Mouse (Mus musculus) neural tube, embryonic 10.5 days (tissue): ENCODE results near the gene Cacng8.

Experiments
- DNase-seq: peaks from one replicate; pipeline ENCODE4 v3.0.0-alpha.2; 2017; ENCODE audit warnings: low spot score; ENCODE audit errors: extremely low spot score

The Cacng8 gene

GRCm38 (mm10) chr7:3425141-3425540 is 34.7 kb downstream of the Cacng8 start:
- DNase-seq, result no peak

- no peak for DNase-seq
Measured at GRCm38 (mm10) chr7:3430161-3430560, 39.7 kb downstream of the Cacng8 start.

- DNase-seq, result no peak
Measured at GRCm38 (mm10) chr7:3432066-3432465, 41.6 kb downstream of the Cacng8 start.

DNA sequence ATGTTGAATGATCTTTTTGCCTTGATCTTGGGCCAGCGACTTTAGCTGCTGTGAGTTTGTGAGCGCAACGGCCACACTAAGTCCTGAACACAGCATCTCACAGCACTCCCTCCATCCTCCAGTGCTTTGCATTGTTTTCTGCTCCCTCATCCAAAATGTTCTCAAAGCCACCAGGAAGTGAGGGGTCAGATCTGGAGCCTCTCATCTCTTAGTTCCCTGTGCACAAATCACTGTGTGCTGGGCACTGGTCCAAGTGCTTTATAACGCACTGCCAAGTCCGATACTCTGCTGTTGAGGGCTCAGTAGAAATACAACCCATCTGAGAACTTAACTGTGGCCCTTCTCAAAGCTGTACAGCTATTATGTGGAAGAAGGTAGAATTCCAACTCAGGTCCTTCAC is 47.5 kb downstream of the Cacng8 start:
- DNase-seq, result no peak

- no peak for DNase-seq
Measured at GRCm38 (mm10) chr7:3439984-3440383, 49.5 kb downstream of the Cacng8 start.

- DNase-seq, result no peak
Measured at GRCm38 (mm10) chr7:3440526-3440925, 50.0 kb downstream of the Cacng8 start.

DNA sequence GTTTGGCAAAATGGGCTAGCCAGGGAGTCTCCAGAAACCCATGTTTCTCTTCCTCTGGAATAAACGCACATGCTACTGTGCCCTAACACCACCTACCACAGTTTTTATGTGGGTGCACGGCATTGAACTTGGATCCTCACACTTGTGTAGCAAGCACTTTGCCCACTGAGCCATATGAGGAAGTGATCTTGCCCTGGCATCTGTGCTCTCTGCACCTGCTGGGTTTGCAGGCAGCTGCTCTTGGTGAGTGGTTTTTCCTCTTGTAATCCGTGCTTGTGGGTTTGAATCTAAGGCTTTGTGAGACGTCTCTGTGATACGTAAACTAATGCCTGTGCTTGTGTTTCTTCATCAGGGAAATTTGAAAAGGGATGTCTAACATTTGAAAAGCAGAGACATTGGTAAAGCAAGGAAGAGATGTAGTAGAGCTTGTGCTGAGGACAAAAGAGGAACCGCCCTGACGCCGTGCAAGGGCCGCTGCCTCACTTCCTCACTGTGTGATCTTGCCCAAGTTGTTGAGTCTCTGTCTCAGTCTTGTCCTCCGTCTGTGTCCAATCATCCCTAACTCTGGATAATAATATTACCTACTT is 52.1 kb downstream of the Cacng8 start:
- no peak for DNase-seq

- no peak for DNase-seq
Measured at GRCm38 (mm10) chr7:3444678-3445077, 54.2 kb downstream of the Cacng8 start.

- no peak for DNase-seq
Measured at GRCm38 (mm10) chr7:3446584-3446983, 56.1 kb downstream of the Cacng8 start.

DNA sequence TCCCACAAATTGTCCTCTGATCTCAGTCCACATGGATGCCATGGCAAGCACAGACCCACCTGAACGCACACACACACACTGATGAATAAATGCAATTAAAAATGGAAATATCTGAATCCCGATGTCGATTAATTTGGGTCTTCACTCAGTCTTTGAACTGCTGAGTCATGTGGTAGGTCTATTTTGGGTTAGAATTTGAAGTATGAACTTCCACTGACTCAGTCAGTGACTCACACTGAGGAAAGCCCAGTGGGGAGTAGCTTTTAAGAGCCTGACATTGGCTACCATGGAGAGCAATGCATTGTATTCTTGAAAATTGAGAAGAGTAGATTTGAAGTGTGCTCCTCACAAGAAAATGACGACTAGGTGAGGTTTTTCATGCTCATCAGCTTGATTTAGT is 56.5 kb downstream of the Cacng8 start:
- no peak for DNase-seq

- peak; percentile 84 for DNase-seq
Measured at GRCm38 (mm10) chr7:3448737-3449454, 58.4 kb downstream of the Cacng8 start.

- DNase-seq, result no peak
Measured at GRCm38 (mm10) chr7:3450671-3451070, 60.2 kb downstream of the Cacng8 start.

DNA sequence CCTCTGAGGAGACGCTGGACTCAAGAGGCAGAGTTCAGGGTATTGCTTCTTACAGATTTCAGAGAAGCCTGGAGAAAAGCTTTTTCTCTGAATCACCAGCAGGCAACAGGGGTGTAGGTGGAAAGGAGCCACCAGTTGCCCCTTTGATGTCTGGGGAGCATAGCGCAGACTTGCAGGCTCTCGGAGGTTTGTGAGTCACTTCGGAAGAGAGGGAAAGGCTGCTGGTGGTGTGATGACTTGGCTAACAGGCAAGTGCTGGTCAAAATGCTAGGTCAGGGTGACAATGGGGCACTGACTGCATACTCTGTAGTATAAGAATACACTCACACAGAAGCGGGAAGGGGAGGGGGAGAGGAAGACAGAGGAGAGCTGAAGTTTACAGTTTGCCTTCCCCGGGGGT is 60.7 kb downstream of the Cacng8 start:
- DNase-seq, result no peak

DNA sequence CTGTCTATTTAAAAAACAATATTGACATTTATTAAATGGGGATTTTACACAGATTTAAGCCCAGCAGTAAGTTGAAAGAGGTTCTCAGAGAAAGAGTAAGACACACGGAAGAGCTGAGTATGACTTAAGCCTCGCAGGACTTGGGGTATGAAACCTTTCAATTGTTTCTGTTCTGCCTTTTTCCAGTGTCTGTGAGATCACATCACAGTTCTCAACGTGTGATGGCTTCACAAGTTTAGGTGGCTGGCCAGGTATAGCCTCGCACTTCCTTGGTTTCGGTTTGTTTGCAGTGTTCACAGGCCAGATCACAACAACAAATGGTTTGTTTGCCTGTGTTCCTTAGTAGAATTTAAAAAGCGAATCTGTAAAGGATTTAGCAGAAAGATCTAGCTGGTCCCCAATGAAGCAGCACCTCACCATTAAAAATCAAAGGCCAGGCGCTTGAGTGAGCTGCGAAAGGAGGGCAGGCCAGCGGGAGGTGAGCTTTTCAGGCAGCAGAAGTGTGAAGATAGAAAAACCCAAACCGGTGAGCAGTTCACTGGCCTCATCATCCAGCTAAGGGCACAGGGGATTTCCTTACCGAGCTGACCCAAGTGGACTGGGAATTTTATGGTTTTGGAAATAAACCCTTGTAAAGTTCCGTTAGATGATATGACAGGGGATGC is 62.5 kb downstream of the Cacng8 start:
- no peak for DNase-seq

- no peak for DNase-seq
Measured at GRCm38 (mm10) chr7:3453486-3454183, 63.2 kb downstream of the Cacng8 start.

- DNase-seq, result no peak
Measured at GRCm38 (mm10) chr7:3457111-3457840, 66.8 kb downstream of the Cacng8 start.

- no peak for DNase-seq
Measured at GRCm38 (mm10) chr7:3457841-3458217, 67.3 kb downstream of the Cacng8 start.

GRCm38 (mm10) chr7:3460261-3460660 is 69.8 kb downstream of the Cacng8 start:
- DNase-seq, result no peak

- no peak for DNase-seq
Measured at GRCm38 (mm10) chr7:3463306-3463705, 72.8 kb downstream of the Cacng8 start.
